Mouse (Mus musculus): ENCODE data around the gene C87499. TPM values are rescaled to one million over a fixed set of nuclear protein-coding genes. Genes with fewer than 3 reads are reported as not detected.

C87499 gene
- polyA plus RNA-seq (2017; shearing (Covaris generic)), result not detected

GRCm38 (mm10) chr4:88634311-88634710, at the start of gene C87499:
Gene C87499, minus strand, starts transcription at chr4:88634411.

GRCm38 (mm10) chr4:88683812-88684211, 49.6 kb upstream of the C87499 start, which contains the start of gene Ifna2:
Gene Ifna2, minus strand, starts transcription at chr4:88683912.

GRCm38 (mm10) chr4:88676824-88677223, 42.6 kb upstream of the C87499 start, which contains the start of gene Ifna16:
Gene Ifna16, minus strand, starts transcription at chr4:88676924.

GRCm38 (mm10) chr4:88644359-88644758, 10.1 kb upstream of the C87499 start, which contains the start of gene Ifna13:
Gene Ifna13, minus strand, starts transcription at chr4:88644459.

GRCm38 (mm10) chr4:88603276-88603675, 30.9 kb downstream of the C87499 start, which contains the start of gene Ifna12:
Gene Ifna12, minus strand, starts transcription at chr4:88603376.

GRCm38 (mm10) chr4:88592285-88592684, 41.9 kb downstream of the C87499 start, which contains the start of gene Ifna9:
Gene Ifna9, minus strand, starts transcription at chr4:88592385.

Other genes with a start within 250 kb of the C87499 start
- gene Hacd4, start 195.5 kb downstream of the C87499 start, polyA plus RNA-seq (2017; shearing (Covaris generic)), result 0.18 TPM
- gene Ifnb1, start 111.6 kb downstream of the C87499 start, polyA plus RNA-seq (2017; shearing (Covaris generic)), result not detected
- not detected for gene Ifna15, start 76.2 kb downstream of the C87499 start, polyA plus RNA-seq (2017; shearing (Covaris generic))
- gene Ifna14, start 62.6 kb downstream of the C87499 start, polyA plus RNA-seq (2017; shearing (Covaris generic)), result not detected
- gene Ifna9, start 42.0 kb downstream of the C87499 start, polyA plus RNA-seq (2017; shearing (Covaris generic)), result not detected
- not detected for gene Ifna12, start 31.0 kb downstream of the C87499 start, polyA plus RNA-seq (2017; shearing (Covaris generic))
- not detected for gene Ifna13, start 10.0 kb upstream of the C87499 start, polyA plus RNA-seq (2017; shearing (Covaris generic))
- gene Ifna16, start 42.5 kb upstream of the C87499 start, polyA plus RNA-seq (2017; shearing (Covaris generic)), result not detected
- gene Ifna2, start 49.5 kb upstream of the C87499 start, polyA plus RNA-seq (2017; shearing (Covaris generic)), result not detected
- not detected for gene Ifnab, start 56.9 kb upstream of the C87499 start, polyA plus RNA-seq (2017; shearing (Covaris generic))
- not detected for gene Gm26566, start 87.4 kb upstream of the C87499 start, polyA plus RNA-seq (2017; shearing (Covaris generic))
- gene Klhl9, start 88.1 kb upstream of the C87499 start, polyA plus RNA-seq (2017; shearing (Covaris generic)), result 20.7 TPM
- not detected for gene Gm13271, start 120.5 kb upstream of the C87499 start, polyA plus RNA-seq (2017; shearing (Covaris generic))
- not detected for gene Gm13283, start 125.7 kb upstream of the C87499 start, polyA plus RNA-seq (2017; shearing (Covaris generic))
- not detected for gene Gm13290, start 139.4 kb upstream of the C87499 start, polyA plus RNA-seq (2017; shearing (Covaris generic))
- gene Gm13289, start 142.5 kb upstream of the C87499 start, polyA plus RNA-seq (2017; shearing (Covaris generic)), result not detected
- not detected for gene Gm13272, start 145.4 kb upstream of the C87499 start, polyA plus RNA-seq (2017; shearing (Covaris generic))
- gene Ifnz, start 147.7 kb upstream of the C87499 start, polyA plus RNA-seq (2017; shearing (Covaris generic)), result 0.43 TPM
- not detected for gene Gm13276, start 151.3 kb upstream of the C87499 start, polyA plus RNA-seq (2017; shearing (Covaris generic))
- gene Gm13277, start 154.2 kb upstream of the C87499 start, polyA plus RNA-seq (2017; shearing (Covaris generic)), result not detected
- gene Gm13278, start 157.1 kb upstream of the C87499 start, polyA plus RNA-seq (2017; shearing (Covaris generic)), result not detected
- gene Gm13275, start 160.1 kb upstream of the C87499 start, polyA plus RNA-seq (2017; shearing (Covaris generic)), result not detected
- gene Gm13279, start 163.0 kb upstream of the C87499 start, polyA plus RNA-seq (2017; shearing (Covaris generic)), result not detected
- 0.83 TPM for gene Gm13285, start 165.3 kb upstream of the C87499 start, polyA plus RNA-seq (2017; shearing (Covaris generic))
- gene Gm13287, start 168.8 kb upstream of the C87499 start, polyA plus RNA-seq (2017; shearing (Covaris generic)), result not detected
- gene Gm13288, start 171.1 kb upstream of the C87499 start, polyA plus RNA-seq (2017; shearing (Covaris generic)), result not detected
- not detected for gene Ifna7, start 181.8 kb upstream of the C87499 start, polyA plus RNA-seq (2017; shearing (Covaris generic))
- gene Ifna11, start 185.5 kb upstream of the C87499 start, polyA plus RNA-seq (2017; shearing (Covaris generic)), result not detected
- not detected for gene Ifna6, start 193.0 kb upstream of the C87499 start, polyA plus RNA-seq (2017; shearing (Covaris generic))
- gene Ifna5, start 201.1 kb upstream of the C87499 start, polyA plus RNA-seq (2017; shearing (Covaris generic)), result not detected
- gene Ifna4, start 207.4 kb upstream of the C87499 start, polyA plus RNA-seq (2017; shearing (Covaris generic)), result not detected
- not detected for gene Ifna1, start 215.7 kb upstream of the C87499 start, polyA plus RNA-seq (2017; shearing (Covaris generic))
- gene Ifne, start 245.8 kb upstream of the C87499 start, polyA plus RNA-seq (2017; shearing (Covaris generic)), result not detected

Measured in activated CD4-positive, CD25-positive, alpha-beta regulatory T cell, adult 9 weeks (primary cell).